Mouse (Mus musculus) hematopoietic stem cell, adult 5-6 weeks (primary cell): ENCODE measurements around the gene Itpr3. TPM values are rescaled to one million over a fixed set of nuclear protein-coding genes. Genes with fewer than 3 reads are reported as not detected.

ENCODE experiments used
- ATAC-seq, 2 experiments: fragments of 125-278 bp in 1 of 2; replicated peaks in 1 of 2; 2 replicates each; pipeline ENCODE4 v1.8.0; 2016 to 2017; ENCODE audit warnings: inconsistent platforms in 2 of 2, mild to moderate bottlenecking in 2 of 2, moderate number of reproducible peaks in 2 of 2, low read depth in 1 of 2, moderate TSS enrichment in 1 of 2; ENCODE audit not compliant: low FRiP score in 2 of 2, poor library complexity in 2 of 2, severe bottlenecking in 2 of 2, insufficient read depth in 1 of 2, low TSS enrichment in 1 of 2
- total RNA-seq: library from RNA; stranded (forward); fragments of 172-1452, 232-1000 nt; gene quantifications from 2 replicates; pipeline ENCODE4 v1.2.3, GENCODE M21; 2017

Gene Itpr3
- total RNA-seq, 1 experiment from 2014 or later: 13.2 TPM

DNA sequence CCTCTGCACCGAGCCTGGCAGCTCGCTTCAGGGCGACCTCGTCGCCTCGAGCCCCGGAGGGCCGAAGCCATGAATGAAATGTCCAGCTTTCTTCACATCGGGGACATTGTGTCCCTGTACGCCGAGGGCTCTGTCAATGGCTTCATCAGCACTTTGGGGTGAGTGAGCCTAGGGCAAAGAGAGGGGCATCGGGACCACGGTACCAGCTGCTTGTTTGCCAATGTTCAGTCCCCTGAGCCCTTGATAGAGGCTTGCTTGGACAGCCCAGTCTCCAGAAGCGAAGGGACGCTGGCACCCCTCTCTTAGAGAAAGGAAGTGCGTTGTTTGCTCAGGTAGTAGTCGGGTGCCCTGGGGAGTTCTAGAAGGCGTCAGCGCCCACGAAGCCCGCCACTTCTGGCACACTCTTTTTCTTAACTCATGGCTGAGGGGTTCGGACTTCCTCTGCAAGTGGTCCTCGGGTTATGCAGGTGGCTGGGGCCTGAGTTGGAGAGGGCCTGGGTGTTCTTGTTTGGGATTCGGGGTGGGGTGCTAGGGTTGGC, 482 bp downstream of the Itpr3 start:
- ATAC-seq: no peak

DNA sequence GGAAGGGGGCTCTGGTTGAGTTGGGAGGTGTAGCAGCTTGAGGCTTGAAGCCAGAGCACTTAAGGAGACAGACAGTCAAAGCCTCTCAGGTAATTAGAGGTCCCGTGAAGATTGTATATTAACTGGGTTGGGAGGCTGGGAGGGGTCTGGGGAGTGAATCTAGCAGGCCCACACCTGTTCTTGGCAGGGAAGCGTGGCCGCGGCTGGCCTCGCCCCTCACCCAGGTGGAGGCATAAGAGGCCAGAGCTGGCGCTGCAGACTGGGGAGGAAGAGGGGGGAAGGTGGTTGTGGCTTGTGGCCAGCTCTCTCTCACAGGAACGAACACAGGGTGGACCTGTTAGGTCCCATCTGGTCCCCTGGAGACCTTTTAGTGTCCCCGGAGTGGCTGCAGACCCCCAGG, 3.6 kb downstream of the Itpr3 start:
- no peak for ATAC-seq

DNA sequence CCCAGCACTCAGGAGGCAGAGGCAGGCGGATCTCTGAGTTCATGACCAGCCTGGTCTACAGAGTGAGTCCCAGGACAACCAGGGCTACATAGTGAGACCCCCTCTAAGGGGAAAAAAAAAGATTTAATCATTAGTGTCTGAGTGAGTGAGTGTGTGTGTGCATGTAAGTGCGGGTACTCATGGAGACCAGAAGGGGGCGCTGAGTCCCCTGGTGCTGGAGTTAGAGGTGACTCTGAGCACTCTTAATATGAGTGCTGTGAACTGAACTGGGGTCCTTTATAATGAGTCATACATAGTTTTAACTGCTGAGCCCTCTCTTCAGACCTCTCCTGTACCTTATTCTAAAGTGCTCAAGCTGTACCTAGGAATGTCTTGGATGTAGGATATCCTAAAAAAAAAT, 4.6 kb downstream of the Itpr3 start:
- no peak for ATAC-seq

DNA sequence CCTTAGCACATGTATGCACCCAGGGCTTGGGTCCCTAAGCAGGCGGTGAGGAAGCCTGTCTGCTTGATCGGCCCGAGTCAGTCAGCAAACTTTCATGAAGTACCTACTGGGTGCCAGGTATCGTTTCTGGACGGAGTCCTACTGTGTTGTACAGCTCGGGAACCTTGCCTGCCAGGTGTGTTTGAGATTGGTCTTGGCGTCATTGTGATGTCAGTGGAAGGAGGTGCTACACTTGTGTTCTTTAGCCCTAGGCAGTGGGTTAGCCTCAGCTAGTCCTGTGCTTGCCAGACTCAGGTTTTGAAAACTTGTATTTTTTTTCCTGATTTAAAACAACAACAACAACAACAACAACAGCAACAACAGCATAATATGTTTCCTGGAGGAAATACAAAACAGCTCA, 5.6 kb downstream of the Itpr3 start:
- ATAC-seq: no peak

DNA sequence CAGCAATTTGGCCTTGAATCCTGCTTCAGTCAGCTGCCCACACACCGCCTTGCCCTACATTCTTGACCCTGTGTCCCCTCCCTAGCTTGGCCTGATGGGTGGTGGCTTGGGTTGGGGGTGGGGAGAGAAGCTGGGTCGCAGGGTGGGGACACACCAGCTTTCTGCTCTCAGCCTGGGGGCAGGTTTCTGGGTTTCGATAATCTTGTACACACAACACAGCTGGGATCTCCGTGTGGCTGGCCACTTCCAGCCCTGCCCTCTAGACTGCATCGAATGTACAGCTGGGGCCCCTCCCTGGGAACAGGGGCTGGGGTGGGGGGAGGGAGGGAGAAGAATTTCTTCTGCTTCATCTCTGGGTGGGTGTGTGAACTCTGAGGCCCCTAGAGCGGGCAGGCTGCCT, 6.6 kb downstream of the Itpr3 start:
- no peak for ATAC-seq

DNA sequence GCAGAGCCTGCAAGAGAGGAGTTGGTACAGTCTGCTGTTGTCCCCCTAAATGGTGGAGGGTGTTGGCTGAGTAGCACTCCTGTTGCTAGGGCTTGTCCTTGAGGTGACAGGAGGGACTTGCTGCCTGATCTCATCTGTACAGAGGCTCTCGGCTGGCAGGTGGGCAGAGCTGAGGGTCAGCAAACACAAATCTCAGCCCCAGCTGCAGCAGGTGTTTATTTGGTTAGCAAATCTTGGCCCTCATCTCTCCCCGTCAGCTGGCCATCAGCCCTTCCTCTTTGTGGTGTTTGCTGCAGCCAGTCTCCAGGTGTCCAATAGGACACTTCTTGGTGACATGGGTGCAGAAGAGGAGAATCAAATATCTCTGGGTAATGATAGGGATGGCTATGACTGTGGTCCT, 7.1 kb downstream of the Itpr3 start:
- ATAC-seq: no peak

DNA sequence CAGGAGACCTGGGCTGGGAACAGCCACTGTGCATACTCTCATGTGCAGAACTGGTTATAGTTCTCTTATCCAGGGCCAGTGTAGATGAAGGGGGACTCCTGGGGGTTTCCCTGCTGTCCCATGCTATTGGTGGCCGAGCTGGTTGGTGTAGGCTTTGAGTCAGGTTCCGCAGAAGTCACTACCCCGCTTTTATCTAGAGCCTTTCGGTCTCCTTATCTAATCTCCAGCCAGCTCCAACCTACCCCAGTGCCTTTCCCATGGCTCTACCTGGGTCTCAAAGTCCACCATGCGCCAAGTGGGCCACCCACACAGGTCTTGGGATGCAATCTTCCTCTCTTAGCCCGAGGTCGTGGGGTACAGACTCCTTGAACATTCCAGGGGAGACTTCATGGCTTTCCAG, 9.0 kb downstream of the Itpr3 start:
- ATAC-seq: no peak

DNA sequence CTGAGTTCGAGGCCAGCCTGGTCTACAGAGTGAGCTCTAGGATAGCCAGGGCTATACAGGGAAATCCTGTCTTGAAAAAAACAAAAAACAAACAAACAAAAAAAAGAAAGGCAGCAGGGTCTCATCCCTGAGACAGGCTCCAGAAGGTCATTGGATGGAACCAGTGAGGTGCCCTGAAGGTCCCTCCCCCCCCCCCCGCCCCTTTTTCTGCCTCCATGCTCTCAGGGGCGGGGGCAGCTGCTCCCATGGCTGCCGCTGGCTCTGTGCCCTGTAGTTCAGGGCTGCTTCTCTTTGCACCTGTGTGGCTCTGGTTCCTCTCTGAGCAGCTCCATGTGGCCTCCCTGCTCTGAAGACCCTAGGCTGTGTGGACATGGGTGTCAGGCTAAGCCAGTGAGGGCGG, 12.0 kb downstream of the Itpr3 start:
- no peak for ATAC-seq

DNA sequence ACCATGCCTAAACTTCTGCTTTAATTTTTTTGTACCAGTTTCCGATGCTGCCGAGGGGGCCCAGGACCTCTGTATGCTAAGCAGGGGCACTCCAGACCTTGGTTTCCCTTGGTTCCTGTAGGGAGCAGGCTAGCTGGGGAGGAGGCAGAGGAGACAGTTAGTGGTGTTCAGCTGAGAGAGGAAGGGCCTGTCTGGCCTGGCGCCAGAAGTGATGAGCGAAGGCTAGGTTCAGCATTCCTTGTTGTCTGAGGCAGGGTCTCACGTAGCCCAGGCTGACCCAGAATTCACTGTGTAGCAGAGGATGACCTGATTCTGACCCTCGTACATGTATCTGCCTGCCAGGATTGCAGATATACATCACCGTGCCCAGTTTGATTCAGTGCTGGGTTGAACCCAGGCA, 13.8 kb downstream of the Itpr3 start:
- no peak for ATAC-seq

DNA sequence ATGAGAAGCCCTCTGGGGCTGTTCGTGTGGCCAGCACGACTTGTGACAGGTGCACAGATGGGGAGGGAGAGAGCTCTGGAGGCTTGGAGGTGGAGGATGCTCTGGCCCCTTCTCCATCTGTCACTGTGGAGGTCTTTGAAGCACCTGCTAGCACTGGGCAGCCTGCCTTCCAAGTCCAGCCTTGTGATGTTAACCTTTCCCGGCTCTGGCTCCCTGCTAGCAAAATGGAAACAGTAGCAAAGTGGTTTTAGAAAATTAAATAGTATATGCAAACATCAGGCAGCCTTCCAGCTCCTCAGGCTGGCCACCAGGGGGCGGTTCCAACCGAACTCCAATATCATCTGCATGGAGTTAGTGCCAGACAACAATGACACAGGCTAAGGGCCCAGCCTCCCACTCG, 14.5 kb downstream of the Itpr3 start:
- 0 out of 4 replicates have a peak, but pooled peaks of 1 of the 2 experiments have one; percentile 42 for ATAC-seq

DNA sequence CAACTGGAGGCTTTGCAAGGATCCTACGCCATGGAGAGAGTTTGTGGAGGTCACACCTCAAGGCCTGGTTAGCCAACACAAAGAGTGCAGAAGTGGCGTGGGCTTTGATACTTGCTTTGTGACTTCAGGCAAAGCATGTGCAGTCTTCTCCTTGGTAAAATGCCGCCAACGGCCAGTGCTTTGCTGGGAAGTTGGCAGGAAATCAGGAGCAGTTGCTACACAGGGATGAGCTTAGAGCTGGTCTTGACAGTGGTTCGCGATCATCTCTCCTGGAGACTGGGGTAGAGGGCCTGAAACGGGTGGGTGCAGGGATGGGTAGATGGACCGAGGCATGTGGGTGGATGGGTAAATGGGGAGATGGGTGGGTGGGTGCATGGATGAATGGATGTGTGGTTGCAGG, 15.3 kb downstream of the Itpr3 start:
- ATAC-seq: no peak

DNA sequence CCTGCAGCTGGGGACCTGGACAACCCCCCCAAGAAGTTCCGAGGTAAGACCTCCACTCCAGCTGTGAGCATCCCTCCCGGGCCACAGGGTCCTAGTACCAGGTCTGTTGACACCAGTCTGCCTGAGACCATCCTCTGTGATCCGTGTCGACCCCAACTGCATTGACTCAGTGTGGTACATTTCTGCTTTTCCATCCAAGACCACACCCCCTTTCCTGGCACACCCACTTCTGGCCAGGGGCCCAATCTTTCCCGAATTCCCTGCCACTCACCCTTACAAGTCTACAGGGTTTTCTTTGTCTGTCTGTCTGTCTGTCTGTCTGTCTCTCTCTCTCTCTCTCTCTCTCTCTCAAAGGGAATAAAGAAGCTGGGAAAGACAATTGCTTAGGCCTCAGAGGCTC, 16.0 kb downstream of the Itpr3 start:
- no peak for ATAC-seq

DNA sequence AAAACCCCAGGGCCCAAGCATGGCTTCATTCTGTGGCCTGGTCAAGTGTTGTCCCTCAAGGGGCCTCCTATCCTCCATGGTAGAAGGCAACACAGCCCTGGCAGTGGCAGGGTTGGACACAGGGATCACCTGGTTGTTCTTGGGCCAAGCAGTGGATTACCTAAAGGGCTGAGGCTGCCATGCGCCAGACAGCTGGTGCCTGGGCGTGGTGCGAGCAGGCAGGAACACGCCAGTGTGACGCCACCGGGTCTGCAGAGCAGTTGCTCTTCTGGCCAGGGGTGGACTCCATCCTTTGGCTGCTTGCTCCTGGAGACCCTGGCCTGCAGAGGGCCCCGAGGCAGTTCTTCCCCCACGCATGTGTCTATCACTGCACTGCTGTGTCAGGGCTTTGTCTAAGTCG, 16.7 kb downstream of the Itpr3 start:
- no peak for ATAC-seq

DNA sequence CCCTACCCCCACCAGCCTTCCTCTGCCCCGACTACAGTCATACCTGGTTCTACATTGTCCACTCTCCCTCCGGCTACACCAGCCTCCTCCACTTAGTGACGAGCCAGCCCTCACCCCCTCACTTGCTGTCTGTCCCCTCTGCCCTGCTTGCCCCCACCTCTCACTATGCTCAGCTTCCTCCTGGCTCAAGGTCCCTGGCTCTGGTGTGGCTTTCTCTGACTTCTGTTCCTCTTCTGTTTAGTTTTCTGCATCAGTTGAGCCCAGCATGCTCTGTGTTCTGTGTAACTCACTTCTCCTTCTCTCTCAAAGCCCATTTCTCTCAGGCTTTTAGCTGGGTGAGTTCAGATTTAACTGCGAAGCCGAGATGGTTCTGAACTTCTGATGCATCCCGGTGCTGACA, 17.1 kb downstream of the Itpr3 start:
- ATAC-seq: peak; percentile 57 to 69

DNA sequence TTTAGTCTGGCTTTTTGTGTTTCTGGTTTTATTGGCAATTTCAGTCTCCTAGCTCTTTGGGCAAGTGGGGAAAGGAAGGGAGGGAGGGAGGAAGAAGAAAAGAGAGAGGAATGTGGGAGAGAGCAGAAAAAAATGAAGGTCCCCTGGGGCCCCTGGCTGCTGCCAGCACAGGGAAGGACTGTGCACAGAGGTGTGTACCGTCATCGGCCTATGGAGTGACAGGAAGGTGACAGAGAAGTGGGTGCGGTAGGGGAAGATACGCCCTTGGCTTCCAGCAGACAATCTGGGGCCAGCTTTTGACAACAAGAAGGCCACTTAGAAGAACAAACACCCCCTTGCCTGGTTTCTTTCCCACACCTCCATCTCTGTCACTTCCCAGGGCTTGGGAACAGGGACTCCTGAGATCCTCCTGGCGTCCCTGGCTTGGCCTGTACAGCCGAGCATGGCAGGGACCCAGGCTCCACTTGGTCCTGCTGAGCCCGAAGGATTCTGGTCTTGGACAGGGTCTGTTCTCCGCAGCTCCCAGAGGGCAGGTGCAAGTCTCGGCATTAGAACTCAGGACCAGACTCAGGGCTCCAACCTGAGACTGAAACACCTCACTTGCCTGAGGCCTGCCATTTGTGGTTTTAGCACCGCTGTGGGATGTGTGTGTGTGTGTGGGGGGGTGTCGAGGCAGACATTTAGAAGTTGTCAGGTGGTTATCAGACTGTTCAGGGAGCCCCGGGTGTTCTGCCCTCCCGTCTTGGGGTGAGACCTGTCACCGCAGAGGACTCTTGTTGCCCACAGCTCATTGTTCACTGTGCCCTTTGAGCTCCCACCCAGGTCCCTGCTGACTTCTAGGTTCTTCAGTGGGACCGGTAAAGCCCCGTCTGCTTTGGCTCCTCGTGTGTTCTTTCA, 18.0 kb downstream of the Itpr3 start:
- ATAC-seq: no peak

DNA sequence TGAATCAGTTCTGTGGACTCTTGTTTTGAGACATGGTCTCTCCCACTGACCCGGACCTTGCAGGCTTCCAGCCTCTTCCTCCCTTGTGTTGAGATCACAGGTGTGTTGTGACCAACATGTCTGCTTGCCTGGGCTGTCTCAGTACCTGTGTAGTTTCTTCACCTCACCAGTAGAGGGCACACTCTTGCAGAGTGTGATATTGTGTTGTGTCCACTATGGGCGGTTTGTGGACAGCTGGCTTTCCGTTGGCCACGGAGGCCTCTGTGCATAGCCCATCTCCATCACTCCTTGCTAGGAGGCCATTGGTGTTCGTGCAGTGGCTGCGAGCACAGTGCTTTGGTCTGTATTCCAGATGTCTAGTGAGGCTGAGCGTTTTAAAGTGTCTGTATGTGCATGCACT, 20.0 kb downstream of the Itpr3 start:
- no peak for ATAC-seq

DNA sequence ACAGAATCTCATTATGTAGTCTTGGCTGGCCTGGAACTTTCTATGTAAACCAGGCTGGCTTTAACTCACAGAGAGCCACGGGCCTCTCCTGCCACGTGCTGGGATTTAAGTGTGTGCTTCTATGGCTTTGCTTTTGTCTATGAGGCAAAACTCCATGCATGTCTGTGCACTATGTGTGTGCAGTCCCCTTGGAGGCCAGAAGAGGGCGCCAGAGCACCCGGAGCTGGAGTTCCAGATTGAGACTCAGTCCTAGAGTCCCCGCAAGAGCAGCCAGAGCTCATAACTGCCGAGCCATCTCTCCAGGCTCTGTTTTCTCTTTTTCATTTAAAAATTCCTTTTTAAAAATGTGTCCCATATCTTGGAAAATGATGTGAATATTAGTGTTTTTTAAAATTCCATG, 20.8 kb downstream of the Itpr3 start:
- ATAC-seq: no peak

DNA sequence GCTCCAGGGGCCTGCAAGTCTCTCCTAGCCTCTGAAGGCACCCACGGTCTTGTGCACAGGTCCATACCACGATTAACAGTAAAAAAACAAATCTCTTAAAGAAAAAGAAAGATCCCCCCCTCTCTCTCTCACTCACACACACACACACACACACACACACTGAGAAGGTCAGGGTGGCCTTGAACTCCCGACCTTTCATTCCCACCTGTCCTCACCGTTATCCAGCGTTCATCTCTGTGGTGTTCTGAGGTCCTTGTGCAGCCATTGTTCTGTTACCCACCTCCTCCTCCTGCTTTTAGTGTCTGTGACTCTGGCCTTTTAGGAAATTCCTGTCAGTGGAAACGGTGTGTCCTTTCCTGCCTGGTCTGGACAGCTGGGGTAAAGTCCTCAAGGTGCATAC, 21.4 kb downstream of the Itpr3 start:
- ATAC-seq: no peak

DNA sequence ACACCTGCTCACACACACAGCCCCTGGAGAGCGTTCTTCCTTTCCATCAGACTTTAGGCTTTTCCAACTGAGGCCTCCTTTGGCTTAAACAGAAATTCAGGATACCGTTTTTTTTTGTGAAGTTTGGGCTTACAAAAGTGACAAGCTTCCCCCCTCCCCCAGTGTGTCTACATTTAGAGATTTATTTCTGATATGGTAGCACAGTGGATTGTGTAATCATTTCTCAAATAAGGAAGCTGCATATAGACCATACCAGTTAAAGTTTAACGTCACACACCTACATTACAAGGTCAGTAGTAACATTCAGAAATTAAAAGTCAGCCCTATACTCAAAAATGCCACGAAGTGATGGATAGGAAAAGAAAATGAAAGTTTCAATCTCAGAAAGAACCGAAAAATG, 24.8 kb downstream of the Itpr3 start:
- ATAC-seq: no peak
